Mouse (Mus musculus) ES-E14 (cell line): Measurements from ENCODE around the gene Pkp1.

ENCODE experiments used
- CHD2 ChIP-seq: IDR thresholded peaks from 2 replicates; pipeline ENCODE4 v1.6.1; 2014; ENCODE audit warnings: mild to moderate bottlenecking, low read depth, low read length, inconsistent platforms
- HCFC1 ChIP-seq: IDR thresholded peaks from 2 replicates; pipeline ENCODE4 v1.6.1; 2012; ENCODE audit warnings: low read length, inconsistent platforms, borderline replicate concordance; ENCODE audit not compliant: insufficient read depth
- MAFK ChIP-seq: IDR thresholded peaks from 2 replicates; pipeline ENCODE4 v1.6.1; 2014; ENCODE audit warnings: mild to moderate bottlenecking, low read depth, low read length, inconsistent platforms; ENCODE audit not compliant: insufficient read depth
- ZC3H11A ChIP-seq: IDR thresholded peaks from 2 replicates; pipeline ENCODE4 v1.6.1; 2012; ENCODE audit warnings: low read depth, mild to moderate bottlenecking, inconsistent platforms, low read length, borderline replicate concordance
- ZNF384 ChIP-seq: IDR thresholded peaks from 2 replicates; pipeline ENCODE4 v1.6.1; 2012; ENCODE audit warnings: low read depth, low read length, inconsistent platforms

DNA sequence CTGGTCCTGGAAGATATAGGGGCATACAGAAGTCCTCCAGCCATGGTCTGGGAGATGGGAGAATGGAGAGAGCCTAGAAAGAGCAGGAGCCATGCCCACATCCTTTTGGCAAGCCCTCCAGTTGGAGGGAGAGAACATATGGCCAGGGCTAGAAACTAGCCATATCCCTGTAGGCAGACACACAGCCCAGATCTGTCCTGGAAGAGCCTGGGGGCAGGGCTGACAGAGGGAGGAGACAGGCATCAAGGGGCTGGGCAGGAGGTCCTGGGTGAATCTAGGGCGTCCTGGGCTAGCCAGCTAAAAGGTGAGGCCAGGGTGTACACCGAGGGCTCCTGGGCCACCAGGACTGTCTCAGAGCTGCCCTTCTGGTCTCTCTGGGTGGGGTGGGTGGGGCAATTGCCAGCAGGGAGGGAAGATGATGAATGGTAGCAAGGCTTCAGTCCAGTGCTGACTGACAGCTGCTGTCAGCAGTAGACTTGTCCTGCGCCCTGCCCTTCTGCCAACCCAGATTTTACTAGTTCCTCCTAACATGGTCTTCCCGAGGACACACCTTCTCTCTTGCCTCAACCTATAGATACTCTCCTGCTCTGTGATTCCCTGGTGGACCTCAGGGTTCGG lies 5.5 kb upstream of the Pkp1 start:
- TF ChIP-seq ZNF384 (no peak), CHD2 (no peak), ZC3H11A (no peak), MAFK (no peak), HCFC1 (no peak)
